Mouse (Mus musculus): ENCODE measurements around the gene Smoc1.

GRCm38 (mm10) chr12:81055811-81056210 lies 29.2 kb downstream of the Smoc1 start:
- TF ChIP-seq CTCF (IDR thresholded peaks at IDR 0.05; ENCODE audit: low read depth) (no peak), EP300 (IDR thresholded peaks at IDR 0.05; ENCODE audit: low read depth) (no peak)

All from liver, postnatal 0 days (tissue).